Mouse (Mus musculus): ENCODE results near the gene Enthd1.

DNA sequence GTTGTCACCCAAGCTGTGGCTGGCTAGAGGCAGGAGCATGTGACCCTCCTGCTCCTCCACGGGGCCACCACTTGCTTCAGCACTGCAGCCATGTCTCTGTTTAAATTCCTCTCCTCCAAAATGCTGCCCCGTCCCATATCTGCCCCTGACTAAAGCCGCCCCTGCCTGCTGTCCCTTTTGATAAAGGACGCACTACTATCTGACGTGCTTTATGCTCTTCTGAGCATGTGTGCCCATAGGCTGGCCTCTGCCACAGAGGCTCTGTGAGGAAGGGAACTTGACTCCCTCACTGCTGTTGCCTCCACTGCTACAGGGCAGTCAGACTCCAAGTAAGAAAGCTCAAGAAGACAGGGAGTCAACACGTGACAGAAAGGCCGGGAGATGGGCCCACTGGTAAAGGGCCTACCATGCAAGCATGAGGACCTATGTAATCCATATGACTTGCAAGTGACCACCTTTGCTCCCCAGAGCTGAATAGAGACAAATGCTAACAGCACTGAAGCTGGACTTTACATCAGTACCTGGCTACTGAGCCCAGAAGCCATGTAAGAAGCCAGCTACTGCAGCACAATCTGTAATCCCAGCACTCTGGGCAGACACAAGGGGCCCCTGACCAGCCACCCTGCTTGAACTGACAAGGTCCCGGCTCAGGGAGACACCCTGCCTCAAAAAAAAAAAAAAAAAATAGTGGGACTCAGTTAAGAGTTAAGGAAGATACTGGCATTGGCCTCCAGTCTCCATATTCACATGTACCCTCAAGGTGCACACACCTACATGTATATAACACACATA lies 32.5 kb downstream of the Enthd1 start:
- TF ChIP-seq HCFC1 (IDR thresholded peaks at IDR 0.05; ENCODE audit: low read depth, low read length) (no peak), EP300 (IDR thresholded peaks at IDR 0.05; ENCODE audit: low read length) (no peak), MAFK (IDR thresholded peaks at IDR 0.05; ENCODE audit: insufficient replicate concordance, low read length) (no peak), TBP (conservative IDR thresholded peaks at IDR 0.05; ENCODE audit: low read depth, low read length) (no peak)

Data from CH12.LX (cell line).